Mouse (Mus musculus) cerebellum, adult 11-12 months (tissue): ENCODE results near the gene Gm7324.
"Not testable (repeated sequence)": the region's sequence is repeated elsewhere in the genome, so short reads cannot be mapped to it uniquely, and the experiment has no call there.

Source experiments
- DNase-seq: peaks from one replicate; pipeline ENCODE4 v3.0.0; 2022

Gene Gm7324

GRCm38 (mm10) chr14:43697621-43698020, at the start of gene Gm7324:
Gene Gm7324, plus strand, starts transcription at chr14:43697828.
- not testable (repeated sequence) for DNase-seq

GRCm38 (mm10) chr14:43677099-43677498, 20.5 kb upstream of the Gm7324 start, which contains the start of gene Gm8165:
Gene Gm8165, minus strand, starts transcription at chr14:43677199.
- DNase-seq: not testable (repeated sequence)

DNA sequence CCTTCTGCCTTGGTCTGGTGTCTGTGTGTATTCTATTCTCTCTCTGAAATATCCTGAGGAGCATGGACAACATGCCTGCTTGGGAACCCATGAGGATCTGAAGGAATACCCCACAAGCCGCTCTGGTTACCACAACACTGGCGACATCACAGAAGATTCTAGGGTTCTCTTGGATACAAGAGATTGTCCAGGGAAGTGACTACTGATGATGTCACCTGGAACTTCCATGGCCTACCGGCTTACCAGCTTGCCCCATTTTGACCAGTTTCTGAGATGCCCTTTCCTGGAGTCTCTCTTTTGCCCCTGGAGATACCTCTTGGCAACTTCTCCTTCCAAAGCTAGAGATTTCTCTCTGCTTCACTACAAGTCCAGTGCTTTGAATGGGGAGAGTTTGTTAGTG, 29.8 kb downstream of the Gm7324 start, which contains the start of gene Gm16506:
Gene Gm16506 (minus strand): TSS at position 101 of the 400 bp plus-strand sequence.
- not testable (repeated sequence) for DNase-seq

DNA sequence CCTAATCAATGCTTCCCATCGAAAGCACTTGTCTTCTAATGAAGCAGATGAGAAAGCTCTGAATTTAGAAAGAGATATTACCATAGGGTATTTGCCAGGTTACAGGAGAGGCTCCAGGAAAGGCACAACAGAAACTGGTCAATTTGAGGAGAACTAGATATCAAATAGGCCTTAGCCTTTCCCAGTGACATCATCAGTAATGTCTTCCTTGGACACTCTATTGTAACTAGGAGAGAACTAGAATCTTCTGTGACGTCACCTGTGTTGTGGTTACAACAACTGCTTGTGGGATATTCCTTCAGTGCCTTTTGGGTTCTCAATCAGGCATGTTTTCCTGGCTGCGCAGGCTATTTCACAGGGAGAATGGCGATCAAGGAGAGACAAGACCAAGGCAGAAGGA, 49.9 kb downstream of the Gm7324 start, which contains the start of gene Gm6526:
Gene Gm6526 (plus strand): TSS at position 301 of the 400 bp plus-strand sequence.
- not testable (repeated sequence) for DNase-seq
